Mouse (Mus musculus): ENCODE measurements around the gene Fbxo41. TPM values are rescaled to one million over a fixed set of nuclear protein-coding genes. Genes with fewer than 3 reads are reported as not detected.

Gene Fbxo41
- polyA plus RNA-seq, 1 experiment from 2014 or later, result 11.7 TPM

GRCm38 (mm10) chr6:85423836-85424379 is 78.9 kb downstream of the Fbxo41 start, which contains the start of gene Noto:
Noto (plus strand) TSS chr6:85423886.
- H3K27ac ChIP-seq (ENCODE audit: low read length), result no peak within 1 kb of the TSS
- 16% methylated on average over 28 of the region's 28 CpGs for WGBS
- H3K9ac ChIP-seq (ENCODE audit: low read depth, low read length), result no peak within 1 kb of the TSS
- H3K4me3 ChIP-seq (ENCODE audit: low read depth, low read length), result no peak within 1 kb of the TSS
- 0 out of 2 replicates have a peak, but pooled peaks cover 3% of the 10 kb centered on the region for H3K27me3 ChIP-seq (ENCODE audit: control insufficient read depth, insufficient read depth, low read depth, low read length)
- H3K36me3 ChIP-seq (ENCODE audit: control insufficient read depth, insufficient read depth, low read length), result no peaks in the 10 kb centered on the region
- ATAC-seq, result no peak
- H3K4me1 ChIP-seq (ENCODE audit: control insufficient read depth, insufficient read depth, low read length), result no peaks in the 10 kb centered on the region
- H3K9me3 ChIP-seq (replicated peaks; ENCODE audit: control insufficient read depth, low read length, poor library complexity, severe bottlenecking), result no peaks in the 10 kb centered on the region
- H3K4me2 ChIP-seq (ENCODE audit: low read length), result no peak within 1 kb of the TSS

Other genes starting within 250 kb of the Fbxo41 start
- 27.6 and 41.3 TPM in 2 replicates for gene Sfxn5, start 169.6 kb downstream of the Fbxo41 start, polyA plus RNA-seq (2015; fragmentation: Nextera tagmentation; extraction: Ambion mirVana)
- gene Rab11fip5, start 128.4 kb downstream of the Fbxo41 start, polyA plus RNA-seq (2015; fragmentation: Nextera tagmentation; extraction: Ambion mirVana), result 20.2 and 21.1 TPM in 2 replicates
- not detected in 2 replicates for gene Noto, start 79.1 kb downstream of the Fbxo41 start, polyA plus RNA-seq (2015; fragmentation: Nextera tagmentation; extraction: Ambion mirVana)
- gene Smyd5, start 71.0 kb downstream of the Fbxo41 start, polyA plus RNA-seq (2015; fragmentation: Nextera tagmentation; extraction: Ambion mirVana), result 73.3 and 78.2 TPM in 2 replicates
- gene Cct7, start 51.5 kb downstream of the Fbxo41 start, polyA plus RNA-seq (2015; fragmentation: Nextera tagmentation; extraction: Ambion mirVana), result 573 and 593 TPM in 2 replicates
- gene Pradc1, start 51.0 kb downstream of the Fbxo41 start, polyA plus RNA-seq (2015; fragmentation: Nextera tagmentation; extraction: Ambion mirVana), result 19.8 and 24.7 TPM in 2 replicates
- gene Egr4, start 10.6 kb upstream of the Fbxo41 start, polyA plus RNA-seq (2015; fragmentation: Nextera tagmentation; extraction: Ambion mirVana), result not detected in 2 replicates
- gene Alms1, start 84.5 kb upstream of the Fbxo41 start, polyA plus RNA-seq (2015; fragmentation: Nextera tagmentation; extraction: Ambion mirVana), result 4.5 and 5.0 TPM in 2 replicates
- not detected in 2 replicates for gene Nat8f7, start 210.2 kb upstream of the Fbxo41 start, polyA plus RNA-seq (2015; fragmentation: Nextera tagmentation; extraction: Ambion mirVana)